Mouse (Mus musculus): ENCODE results near the gene Ptk6. TPM values are rescaled to one million over a fixed set of nuclear protein-coding genes. Genes with fewer than 3 reads are reported as not detected.

Gene Ptk6
- polyA plus RNA-seq, 1 experiment, result 0.15 TPM

DNA sequence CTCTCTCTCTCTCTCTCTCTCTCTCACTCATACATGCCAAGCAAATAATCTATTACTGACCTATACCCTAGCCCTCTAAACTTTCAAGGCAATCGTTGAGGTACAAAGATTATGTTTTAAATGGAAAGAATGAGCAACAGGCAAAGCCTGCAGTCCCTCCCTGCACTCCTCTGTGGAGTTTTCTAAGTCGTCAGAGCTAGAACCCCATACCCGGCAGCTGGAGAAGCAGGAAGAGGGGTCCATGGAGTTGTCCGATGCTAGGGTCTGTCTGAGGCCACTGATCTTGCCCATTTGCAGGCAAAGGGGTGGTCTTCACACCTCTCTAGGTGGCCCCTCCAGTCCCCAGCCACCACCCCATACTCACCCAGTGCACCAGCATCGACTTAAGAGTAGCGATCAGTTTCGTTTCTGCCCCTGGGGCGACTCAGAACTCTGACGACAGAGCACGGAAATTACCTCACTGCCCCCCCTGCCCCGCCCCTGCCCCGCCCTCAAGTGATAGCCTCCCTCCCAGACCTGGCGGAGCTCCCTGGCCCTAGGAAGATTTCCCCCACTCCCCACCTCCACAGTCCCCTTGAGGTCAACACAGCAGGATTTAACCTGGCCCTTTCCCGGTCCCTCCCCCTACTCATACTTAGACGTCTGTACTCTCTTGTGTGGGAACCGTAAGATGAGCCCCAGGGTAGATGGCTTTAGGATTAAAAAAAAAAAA is 39.2 kb upstream of the Ptk6 start, which contains the start of gene Helz2:
Helz2 (minus strand) TSS at position 426 of the 712 bp plus-strand sequence.
- TF ChIP-seq CTCF (IDR thresholded peaks at IDR 0.05; ENCODE audit: extremely low read depth, insufficient read depth, insufficient read length, insufficient replicate concordance), result no peak
- peak; percentile 84 for TF ChIP-seq POLR2A (IDR thresholded peaks at IDR 0.05; ENCODE audit: low read depth, low read length)
- WGBS, result 2% methylated on average over 16 of the region's 16 CpGs
- H3K4me1 ChIP-seq (ENCODE audit: control insufficient read depth, insufficient read depth, insufficient read length), result peaks cover 36% of the 10 kb centered on the region

DNA sequence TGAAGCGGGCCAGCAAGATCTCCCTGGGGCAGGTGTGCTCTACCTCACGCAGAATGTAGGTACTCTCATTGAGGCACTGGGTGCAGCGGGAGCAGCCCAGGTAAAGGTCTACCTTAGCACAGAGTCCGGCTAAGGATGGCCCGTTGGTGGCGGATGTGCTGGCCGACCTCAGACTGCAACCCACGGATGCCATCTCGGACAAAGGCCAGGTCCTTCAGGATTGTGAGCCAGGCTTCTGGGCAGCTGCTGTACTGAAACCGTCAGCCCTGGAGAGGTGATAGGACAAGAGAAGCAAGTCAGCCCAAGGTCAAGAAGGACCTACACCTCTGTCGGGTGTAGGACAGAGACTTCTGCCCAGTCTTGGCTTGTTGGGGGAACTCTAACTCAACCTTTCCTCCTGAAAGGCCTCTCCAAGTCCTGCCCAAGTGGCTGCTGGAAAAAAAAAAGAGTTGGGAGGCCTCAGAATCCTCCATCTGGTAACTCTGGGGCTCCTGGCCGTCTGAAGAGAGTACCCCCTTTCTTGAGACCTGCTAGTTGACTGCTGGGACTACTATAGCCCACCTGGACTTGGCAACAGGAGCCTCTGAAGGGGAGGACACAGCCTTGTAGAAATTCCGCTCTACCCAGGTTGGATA is 38.3 kb upstream of the Ptk6 start:
- peak overlapping the region; percentile 4; the same call in 1 of the 2 replicates for H3K27ac ChIP-seq (ENCODE audit: insufficient read depth, low read length)
- H3K27me3 ChIP-seq (ENCODE audit: control insufficient read depth, insufficient read depth, low read length), result no peaks in the 10 kb centered on the region
- peak overlapping the region; percentile 88 for H3K4me3 ChIP-seq (ENCODE audit: extremely low read depth, insufficient read depth, insufficient read length)
- DNase-seq (ENCODE audit: low read depth in 1 of 2, low spot score in 2 of 2), result peak in 1 of 2 experiments; percentile 4
- peaks cover 30% of the 10 kb centered on the region for H3K36me3 ChIP-seq (ENCODE audit: control insufficient read depth, insufficient read depth, low read length)
- TF ChIP-seq POLR2A (IDR thresholded peaks at IDR 0.05; ENCODE audit: low read depth, low read length) (no peak), CTCF (IDR thresholded peaks at IDR 0.05; ENCODE audit: extremely low read depth, insufficient read depth, insufficient read length, insufficient replicate concordance) (no peak)
- 90% methylated on average over 13 of the region's 13 CpGs for WGBS
- peaks cover 36% of the 10 kb centered on the region for H3K4me1 ChIP-seq (ENCODE audit: control insufficient read depth, insufficient read depth, insufficient read length)

More for the DNA sequence above, 39.2 kb upstream of the Ptk6 start, which contains the start of gene Helz2:
- peak within 1 kb of the TSS; percentile 75 for H3K27ac ChIP-seq (ENCODE audit: insufficient read depth, low read length)
- H3K36me3 ChIP-seq (ENCODE audit: control insufficient read depth, insufficient read depth, low read length), result peaks cover 28% of the 10 kb centered on the region
- peak; percentile 69 to 71 for DNase-seq (ENCODE audit: low read depth in 1 of 2, low spot score in 2 of 2)
- peak within 1 kb of the TSS; percentile 88 for H3K4me3 ChIP-seq (ENCODE audit: extremely low read depth, insufficient read depth, insufficient read length)
- H3K27me3 ChIP-seq (ENCODE audit: control insufficient read depth, insufficient read depth, low read length), result no peaks in the 10 kb centered on the region

DNA sequence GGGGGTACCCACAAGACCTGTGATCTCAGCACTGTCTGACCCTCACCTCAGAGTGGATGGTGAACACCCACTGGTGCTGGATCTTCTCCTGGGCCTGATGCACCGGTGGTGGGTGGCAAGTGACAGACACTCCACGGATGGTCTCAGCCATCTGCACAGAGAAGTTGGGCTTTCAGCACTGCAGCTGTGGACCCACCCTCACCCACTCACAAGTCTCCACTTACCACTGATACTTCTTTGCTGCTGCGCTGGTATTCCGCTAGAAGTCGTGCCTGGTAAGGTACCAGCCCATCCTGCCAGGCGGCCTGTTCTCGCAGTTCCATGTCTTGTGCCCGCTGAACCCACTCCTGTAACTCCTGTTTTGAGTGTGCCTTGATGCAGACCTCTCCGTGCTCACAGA is 36.7 kb upstream of the Ptk6 start:
- peak overlapping the region; percentile 36; the same call in 1 of the 2 replicates for H3K4me3 ChIP-seq (ENCODE audit: extremely low read depth, insufficient read depth, insufficient read length)
- H3K4me1 ChIP-seq (ENCODE audit: control insufficient read depth, insufficient read depth, insufficient read length), result peaks cover 36% of the 10 kb centered on the region

DNA sequence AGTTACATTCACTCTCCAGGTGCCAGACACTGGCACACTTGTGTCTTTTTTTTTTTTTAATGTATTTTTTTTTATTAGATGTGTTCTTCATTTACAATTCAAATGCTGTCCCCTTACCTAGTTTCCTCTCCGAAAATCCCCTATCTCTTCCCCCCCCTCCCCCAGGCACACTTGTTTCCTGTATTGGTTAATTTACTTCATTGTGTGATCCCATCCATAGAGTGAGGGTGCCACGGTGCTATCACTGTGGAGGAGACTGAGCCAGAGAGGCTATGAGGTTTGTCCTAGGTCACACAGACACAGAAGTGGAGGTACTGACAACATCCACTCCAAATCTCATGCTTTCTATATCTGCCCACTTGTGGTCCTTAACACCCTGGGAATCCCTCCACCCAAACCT is 36.3 kb upstream of the Ptk6 start:
- 30% methylated on average over 2 of the region's 2 CpGs for WGBS
- TF ChIP-seq CTCF (IDR thresholded peaks at IDR 0.05; ENCODE audit: extremely low read depth, insufficient read depth, insufficient read length, insufficient replicate concordance) (no peak), POLR2A (IDR thresholded peaks at IDR 0.05; ENCODE audit: low read depth, low read length) (peak; percentile 20; the same call in 1 of the 2 replicates)
- Histone ChIP-seq H3K4me1 (ENCODE audit: control insufficient read depth, insufficient read depth, insufficient read length) (peaks cover 32% of the 10 kb centered on the region), H3K4me3 (ENCODE audit: extremely low read depth, insufficient read depth, insufficient read length) (peak overlapping the region; percentile 36; the same call in 1 of the 2 replicates), H3K36me3 (ENCODE audit: control insufficient read depth, insufficient read depth, low read length) (peaks cover 48% of the 10 kb centered on the region), H3K27ac (ENCODE audit: insufficient read depth, low read length) (peak overlapping the region; percentile 72), H3K27me3 (ENCODE audit: control insufficient read depth, insufficient read depth, low read length) (no peaks in the 10 kb centered on the region)
- peak in 1 of 2 experiments; percentile 52 for DNase-seq (ENCODE audit: low read depth in 1 of 2, low spot score in 2 of 2)

More for the DNA sequence above, 36.7 kb upstream of the Ptk6 start:
- peak in 1 of 2 experiments; percentile 16 for DNase-seq (ENCODE audit: low read depth in 1 of 2, low spot score in 2 of 2)
- peaks cover 45% of the 10 kb centered on the region for H3K36me3 ChIP-seq (ENCODE audit: control insufficient read depth, insufficient read depth, low read length)
- H3K27me3 ChIP-seq (ENCODE audit: control insufficient read depth, insufficient read depth, low read length), result no peaks in the 10 kb centered on the region
- peak overlapping the region; percentile 72 for H3K27ac ChIP-seq (ENCODE audit: insufficient read depth, low read length)
- TF ChIP-seq POLR2A (IDR thresholded peaks at IDR 0.05; ENCODE audit: low read depth, low read length) (no peak), CTCF (IDR thresholded peaks at IDR 0.05; ENCODE audit: extremely low read depth, insufficient read depth, insufficient read length, insufficient replicate concordance) (no peak)
- 84% methylated on average over 9 of the region's 9 CpGs for WGBS

DNA sequence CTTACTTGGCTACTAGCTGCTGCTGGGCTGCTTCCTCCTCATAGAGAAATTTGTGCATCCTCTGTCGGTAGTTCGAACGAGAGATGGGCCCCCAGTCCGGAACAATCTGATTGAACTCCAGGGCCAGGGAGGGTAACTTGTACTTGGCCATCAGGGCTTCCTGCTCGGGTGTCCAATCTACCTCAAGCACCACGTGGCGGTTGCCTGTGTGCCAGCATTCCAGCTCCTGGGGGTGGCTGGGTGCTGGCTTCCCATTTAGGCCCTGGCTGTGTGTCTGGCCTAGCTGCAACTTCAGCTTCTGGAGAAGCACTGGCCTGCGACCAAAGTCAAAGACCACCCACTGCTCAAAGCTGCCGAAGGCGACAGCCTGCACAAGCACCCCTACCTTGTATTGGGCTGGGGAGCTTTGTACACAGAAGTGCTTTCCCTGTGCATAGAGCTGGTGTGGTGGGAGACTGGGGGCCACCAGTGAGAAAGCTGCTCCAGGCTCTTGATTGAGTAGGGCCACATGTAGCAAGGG is 35.6 kb upstream of the Ptk6 start:
- no peaks in the 10 kb centered on the region for H3K27me3 ChIP-seq (ENCODE audit: control insufficient read depth, insufficient read depth, low read length)
- 89% methylated on average over 10 of the region's 10 CpGs for WGBS
- peaks cover 30% of the 10 kb centered on the region for H3K4me1 ChIP-seq (ENCODE audit: control insufficient read depth, insufficient read depth, insufficient read length)
- H3K4me3 ChIP-seq (ENCODE audit: extremely low read depth, insufficient read depth, insufficient read length), result no peak overlapping the region
- H3K27ac ChIP-seq (ENCODE audit: insufficient read depth, low read length), result peak overlapping the region; percentile 54
- peaks cover 55% of the 10 kb centered on the region for H3K36me3 ChIP-seq (ENCODE audit: control insufficient read depth, insufficient read depth, low read length)
- TF ChIP-seq CTCF (IDR thresholded peaks at IDR 0.05; ENCODE audit: extremely low read depth, insufficient read depth, insufficient read length, insufficient replicate concordance) (no peak), POLR2A (IDR thresholded peaks at IDR 0.05; ENCODE audit: low read depth, low read length) (no peak)
- no peak for DNase-seq (ENCODE audit: low read depth in 1 of 2, low spot score in 2 of 2)

DNA sequence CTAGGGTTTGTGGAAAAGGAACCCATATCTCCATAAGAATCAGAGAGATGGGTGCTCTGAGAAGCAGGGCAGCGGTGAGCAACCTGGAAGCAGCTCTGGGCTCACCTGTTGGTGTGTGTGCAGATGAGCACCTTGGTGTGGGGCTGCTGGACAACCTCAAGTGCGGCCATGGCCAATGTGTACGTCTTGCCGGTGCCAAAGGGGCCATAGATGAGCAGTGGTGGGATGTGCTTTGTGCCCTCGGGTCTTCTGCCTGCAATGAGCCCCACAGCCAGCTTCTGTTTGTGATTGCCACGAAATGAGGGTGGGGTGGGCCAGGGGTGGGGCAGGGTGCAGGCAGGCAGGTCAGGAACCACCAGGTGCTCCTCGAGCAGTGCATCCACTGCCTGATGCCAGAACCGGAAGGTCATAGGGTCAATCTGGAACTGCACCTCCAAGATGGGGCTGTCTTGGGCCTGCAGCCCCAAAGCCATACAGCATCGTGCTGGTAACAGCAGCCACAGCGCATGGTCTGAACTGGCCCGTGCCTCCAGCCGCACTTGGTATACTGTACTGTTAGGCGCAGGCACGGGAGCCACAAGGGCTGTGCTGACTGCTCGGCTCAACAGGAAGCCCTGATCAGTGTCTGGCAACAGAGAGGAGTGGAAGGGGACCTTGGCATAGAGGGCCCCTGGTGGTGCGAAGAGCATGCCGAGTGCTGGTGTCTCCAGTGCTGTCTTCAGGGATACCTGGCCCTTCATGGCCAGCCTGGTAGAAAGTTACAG is 34.8 kb upstream of the Ptk6 start:
- Histone ChIP-seq H3K4me3 (ENCODE audit: extremely low read depth, insufficient read depth, insufficient read length) (no peak overlapping the region), H3K27me3 (ENCODE audit: control insufficient read depth, insufficient read depth, low read length) (no peaks in the 10 kb centered on the region), H3K27ac (ENCODE audit: insufficient read depth, low read length) (no peak overlapping the region), H3K4me1 (ENCODE audit: control insufficient read depth, insufficient read depth, insufficient read length) (peaks cover 30% of the 10 kb centered on the region), H3K36me3 (ENCODE audit: control insufficient read depth, insufficient read depth, low read length) (peaks cover 62% of the 10 kb centered on the region)
- no peak for TF ChIP-seq POLR2A (IDR thresholded peaks at IDR 0.05; ENCODE audit: low read depth, low read length)
- TF ChIP-seq CTCF (IDR thresholded peaks at IDR 0.05; ENCODE audit: extremely low read depth, insufficient read depth, insufficient read length, insufficient replicate concordance), result no peak
- 93% methylated on average over 17 of the region's 17 CpGs for WGBS
- DNase-seq (ENCODE audit: low read depth in 1 of 2, low spot score in 2 of 2), result no peak

All from spleen, adult 2 months (tissue).